9 mouse cellular contexts compared by ENCODE assay signal in genomic region chr10:43475376-43475775, GRCm38 (mm10). TPM values are rescaled to one million over a fixed set of nuclear protein-coding genes. Genes with fewer than 3 reads are reported as not detected.
DNase-seq lines count a peak whose midpoint lies in the region; ATAC-seq and TF ChIP-seq lines count a peak whose summit lies in the region.
"Had no signal": no experiment of that assay in that cellular context is flagged by ENCODE, and none has a peak within 500 bp of the region (broad histone marks: within the 10 kb centered on the region; RNA-seq: fewer than 3 reads in every experiment).

No protein-coding gene starts in this region.

- no peak for TF ChIP-seq EP300 in stomach, postnatal 0 days (optimal IDR thresholded peaks at IDR 0.05)

- TF ChIP-seq POLR2A in bone marrow macrophage, adult 2 months (IDR thresholded peaks at IDR 0.05; ENCODE audit: borderline replicate concordance, low read depth, low read length), result no peak

- H3K9me3 ChIP-seq in stomach, postnatal 0 days (ENCODE audit: control insufficient read depth, low read length), result no peaks in the 10 kb centered on the region
- H3K9me3 ChIP-seq in midbrain, embryonic 16.5 days (replicated peaks; ENCODE audit: control insufficient read depth, low read length, poor library complexity, severe bottlenecking), result no peaks in the 10 kb centered on the region

- H3K27me3 ChIP-seq in stomach, postnatal 0 days (ENCODE audit: control insufficient read depth, insufficient read depth, low read length), result no peaks in the 10 kb centered on the region
- H3K27me3 ChIP-seq in midbrain, embryonic 16.5 days (ENCODE audit: control insufficient read depth, insufficient read depth, low read depth, low read length), result no peaks in the 10 kb centered on the region

- H3K27ac ChIP-seq in bone marrow macrophage, adult 2 months (ENCODE audit: insufficient read depth, low read depth, low read length), result no peak overlapping the region
- no peak overlapping the region for H3K27ac ChIP-seq in stomach, postnatal 0 days (replicated peaks)
- no peak overlapping the region for H3K27ac ChIP-seq in midbrain, embryonic 16.5 days (ENCODE audit: low read length)

- no peak overlapping the region for H3K9ac ChIP-seq in stomach, postnatal 0 days (ENCODE audit: low read length)
- no peak overlapping the region for H3K9ac ChIP-seq in midbrain, embryonic 16.5 days (ENCODE audit: low read depth, low read length)

- no peak for ATAC-seq in stomach, postnatal 0 days (ENCODE audit: low FRiP score, low TSS enrichment)
- ATAC-seq in midbrain, embryonic 16.5 days, result no peak

- H3K36me3 ChIP-seq in stomach, postnatal 0 days (ENCODE audit: control insufficient read depth, insufficient read depth, low read length), result no peaks in the 10 kb centered on the region
- H3K36me3 ChIP-seq in midbrain, embryonic 16.5 days (ENCODE audit: control insufficient read depth, insufficient read depth, low read length), result no peaks in the 10 kb centered on the region

- no peak overlapping the region for H3K4me2 ChIP-seq in stomach, postnatal 0 days (replicated peaks; ENCODE audit: low read depth)
- no peak overlapping the region for H3K4me2 ChIP-seq in midbrain, embryonic 16.5 days (ENCODE audit: low read length)

- peak; percentile 57 for TF ChIP-seq CTCF in bone marrow macrophage, adult 2 months (IDR thresholded peaks at IDR 0.05; ENCODE audit: low read depth, low read length)
- peak; percentile 65 for TF ChIP-seq CTCF in stomach, postnatal 0 days (IDR thresholded peaks at IDR 0.05; ENCODE audit: low read depth)

- peak; percentile 34 for DNase-seq in gastrocnemius, postnatal 10 days
- DNase-seq in gastrocnemius, adult 8-10 months (ENCODE audit: low spot score in 2 of 2), result no peak
- peak; percentile 31 for DNase-seq in retina, postnatal 1 day
- no peak for DNase-seq in retina, embryonic 14.5 days (ENCODE audit: low spot score)
- DNase-seq in stomach, postnatal 0 days (ENCODE audit: low spot score), result peak; percentile 38
- DNase-seq in urinary bladder, adult 18-20 months (ENCODE audit: low spot score in 2 of 2), result no peak

- H3K4me3 ChIP-seq in bone marrow macrophage, adult 2 months (ENCODE audit: insufficient read depth, low read length), result no peak overlapping the region
- H3K4me3 ChIP-seq in stomach, postnatal 0 days (ENCODE audit: low read depth, low read length), result no peak overlapping the region
- no peak overlapping the region for H3K4me3 ChIP-seq in midbrain, embryonic 16.5 days (ENCODE audit: low read depth, low read length)

- H3K4me1 ChIP-seq in bone marrow macrophage, adult 2 months (ENCODE audit: control insufficient read depth, insufficient read depth, low read length), result peaks cover 10% of the 10 kb centered on the region
- no peaks in the 10 kb centered on the region for H3K4me1 ChIP-seq in stomach, postnatal 0 days (replicated peaks; ENCODE audit: control insufficient read depth, insufficient read depth)
- H3K4me1 ChIP-seq in midbrain, embryonic 16.5 days (ENCODE audit: control insufficient read depth, insufficient read depth, low read length), result peaks cover 12% of the 10 kb centered on the region

- 50% methylated on average over 4 of the region's 4 CpGs for WGBS in stomach, postnatal 0 days
- WGBS in midbrain, embryonic 16.5 days, result 63% methylated on average over 4 of the region's 4 CpGs

RNA-seq across cellular contexts. Expression of gene Bend3, which starts 3.3 kb away (rescaled TPM):
- 1 to 10 TPM; 4.6 to 6.5 TPM for total RNA-seq in gastrocnemius, postnatal 10 days (2021)
- total RNA-seq in gastrocnemius, adult 8-10 months (2022), result 1 to 10 TPM; 4.2 to 5.6 (median 4.9) TPM
- 1.3 and 2.4 TPM in 2 replicates for polyA plus RNA-seq in bone marrow macrophage, adult 2 months (2012; ENCODE audit: insufficient read depth, insufficient read length, missing spikeins)
- polyA plus RNA-seq in stomach, postnatal 0 days (2015; fragmentation: Nextera tagmentation; extraction: Ambion mirVana), result 0.61 and 0.97 TPM in 2 replicates
- polyA plus RNA-seq in midbrain, embryonic 16.5 days (2015; fragmentation: Nextera tagmentation; extraction: Ambion mirVana), result 3.1 TPM in 2 replicates

RNA-seq across cellular contexts. Expression of gene Gm9803, which starts 48.5 kb away (rescaled TPM):
- 1 to 10 TPM; 4.7 to 5.2 TPM for total RNA-seq in gastrocnemius, postnatal 10 days (2021)
- total RNA-seq in gastrocnemius, adult 8-10 months (2022), result 10 to 100 TPM in 1 of 4 experiments, 1 to 10 TPM in 1, not detected in 2; 9.8 to 13.6 TPM
- 11.0 and 18.4 TPM in 2 replicates for polyA plus RNA-seq in bone marrow macrophage, adult 2 months (2012; ENCODE audit: insufficient read depth, insufficient read length, missing spikeins)
- 14.3 and 14.8 TPM in 2 replicates for polyA plus RNA-seq in stomach, postnatal 0 days (2015; fragmentation: Nextera tagmentation; extraction: Ambion mirVana)
- polyA plus RNA-seq in midbrain, embryonic 16.5 days (2015; fragmentation: Nextera tagmentation; extraction: Ambion mirVana), result 16.6 and 23.4 TPM in 2 replicates
- total RNA-seq: left cerebral cortex, postnatal 10 days had no signal

Comparison
In these comparisons a context has a peak if more than half of its experiments do, and no peak if none do; other contexts are left out.
1. DNase-seq: peak in gastrocnemius, postnatal 10 days (single experiment), retina, postnatal 1 day (single experiment) and stomach, postnatal 0 days (single experiment); none in gastrocnemius, adult 8-10 months (0 of 2), retina, embryonic 14.5 days (single experiment) and urinary bladder, adult 18-20 months (0 of 2).